Mouse (Mus musculus) heart, adult 11 months (tissue): ENCODE measurements at regions not wholly inside any gene's neighbourhood (a gene's known extent, or its start where the extent isn't known, plus 50 kb on each side); places are given as distances from the start of the nearest gene placed in this dataset.

Experiments used
- DNase-seq: peaks from one replicate; pipeline ENCODE4 v3.0.0; 2022

DNA sequence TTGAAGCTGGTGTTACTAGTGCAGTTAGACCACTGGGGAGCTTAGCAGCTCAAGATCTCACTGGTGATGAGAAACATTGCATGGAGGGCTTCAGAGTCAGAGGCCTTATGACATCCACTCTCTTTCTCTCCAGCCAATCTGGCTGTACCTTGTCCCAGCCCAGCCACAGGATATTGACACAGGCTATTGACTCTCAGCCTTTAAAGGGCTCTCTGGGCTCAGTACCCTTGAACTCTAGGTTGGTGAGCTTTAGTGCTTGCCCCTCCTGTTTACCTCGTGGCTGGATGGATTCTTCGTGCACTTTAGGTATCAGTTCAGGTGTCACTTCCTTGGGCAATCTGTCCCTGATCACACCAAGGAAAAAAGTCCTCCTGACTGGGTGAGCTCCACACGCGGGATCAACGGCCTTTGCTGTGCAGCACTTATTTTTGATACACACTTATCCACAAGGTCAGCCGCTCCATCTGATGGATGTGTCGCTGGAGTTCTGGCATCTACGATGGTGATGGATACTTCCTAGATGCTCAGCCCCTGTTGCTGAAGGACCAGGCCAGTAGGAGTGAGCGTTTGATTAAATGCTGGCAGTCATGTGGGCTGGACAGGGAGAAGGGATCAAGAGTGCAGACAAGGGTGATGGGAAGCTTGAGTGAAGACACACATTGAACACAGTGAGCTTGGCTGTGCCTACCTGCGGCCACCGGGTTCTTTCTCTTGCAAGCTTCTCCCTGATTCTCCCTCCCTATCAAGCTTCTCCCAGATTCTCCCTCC is 177.7 kb downstream of the Snx10 start:
- DNase-seq = peak; percentile 84

DNA sequence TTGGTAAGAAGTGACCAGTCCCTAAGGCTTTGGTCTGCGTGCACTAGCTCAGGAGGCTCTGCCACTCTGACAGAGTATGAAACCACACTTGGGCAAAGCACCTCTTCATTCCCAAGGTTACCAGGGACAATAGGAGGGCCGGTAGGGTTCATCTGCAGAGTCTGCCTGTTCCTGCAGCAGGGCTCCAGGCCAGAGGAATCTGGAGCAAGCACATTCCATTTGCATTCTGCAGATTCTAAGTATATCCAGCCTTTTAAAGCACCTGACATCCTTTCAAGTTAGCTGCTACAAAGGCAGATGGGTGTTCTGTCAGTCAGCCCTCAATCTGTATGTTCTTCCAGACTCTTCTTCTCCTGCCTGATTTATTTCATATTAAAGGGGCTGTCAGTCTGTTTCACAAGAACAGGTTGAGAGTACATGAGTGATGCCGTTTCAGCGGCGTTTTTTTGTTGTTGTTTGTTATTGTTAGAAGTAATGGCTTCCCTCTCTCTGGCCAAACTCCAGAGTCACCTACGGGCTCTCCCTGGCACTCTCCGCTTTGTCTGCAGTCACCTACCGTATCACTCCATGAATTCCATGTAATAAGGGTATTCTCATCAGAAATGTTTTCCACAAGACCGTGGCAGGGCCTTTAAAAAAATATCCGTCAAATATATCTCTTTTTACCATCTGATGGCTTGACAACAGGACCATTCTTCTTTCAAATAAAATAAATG is 178.9 kb downstream of the Snx10 start:
- peak; percentile 68 for DNase-seq

DNA sequence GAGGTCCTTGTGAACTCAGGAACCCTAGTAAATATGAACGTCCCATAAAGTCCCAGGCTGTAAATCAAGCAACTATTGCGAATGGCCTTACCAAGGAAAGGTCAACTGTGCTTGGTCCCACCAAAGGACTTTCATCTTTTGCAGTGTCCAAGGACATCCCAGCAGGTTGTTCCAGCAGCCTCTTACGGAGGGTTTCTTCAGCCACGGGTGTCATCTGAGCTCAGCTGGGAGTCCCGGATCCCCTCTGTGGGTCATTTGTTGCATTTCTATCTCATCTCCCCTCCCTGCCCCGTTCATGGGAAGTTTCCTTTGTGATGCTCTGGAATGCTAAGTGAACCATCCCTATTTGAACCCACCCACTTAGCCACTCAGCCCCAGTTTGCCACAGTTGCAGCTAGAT is 184.3 kb downstream of the Snx10 start:
- DNase-seq = peak; percentile 66

DNA sequence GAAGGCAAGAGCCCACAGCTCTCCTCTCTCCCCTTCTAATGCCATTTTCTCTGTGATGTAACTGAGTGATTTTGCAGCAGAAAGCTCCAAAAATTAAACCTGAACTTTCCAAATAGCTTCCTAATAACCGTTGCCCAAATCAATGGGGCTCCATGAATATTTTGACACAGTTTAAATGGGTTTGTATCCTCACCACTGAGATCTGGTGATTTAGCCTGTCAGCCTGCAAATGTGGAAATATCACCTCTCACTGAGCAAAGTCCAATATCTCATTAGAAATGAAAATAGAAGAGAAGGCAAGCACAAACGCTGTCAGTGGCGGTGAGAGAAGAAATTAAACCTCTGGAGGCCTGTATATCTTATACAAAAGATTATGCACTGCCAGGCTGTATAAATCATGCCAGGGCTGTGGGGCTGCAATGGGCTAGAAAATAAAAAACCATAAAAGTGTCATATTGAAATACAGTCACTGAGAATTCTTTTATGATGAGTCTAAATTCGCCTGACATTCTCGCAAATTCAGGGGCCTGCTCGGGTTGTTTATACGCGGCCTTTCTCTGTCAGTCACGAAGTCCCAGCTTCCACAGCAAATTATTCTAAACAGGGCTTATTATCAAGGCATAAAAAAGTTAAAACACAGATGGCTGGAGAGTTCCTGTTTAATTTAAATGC is 185.1 kb downstream of the Snx10 start:
- no peak for DNase-seq

DNA sequence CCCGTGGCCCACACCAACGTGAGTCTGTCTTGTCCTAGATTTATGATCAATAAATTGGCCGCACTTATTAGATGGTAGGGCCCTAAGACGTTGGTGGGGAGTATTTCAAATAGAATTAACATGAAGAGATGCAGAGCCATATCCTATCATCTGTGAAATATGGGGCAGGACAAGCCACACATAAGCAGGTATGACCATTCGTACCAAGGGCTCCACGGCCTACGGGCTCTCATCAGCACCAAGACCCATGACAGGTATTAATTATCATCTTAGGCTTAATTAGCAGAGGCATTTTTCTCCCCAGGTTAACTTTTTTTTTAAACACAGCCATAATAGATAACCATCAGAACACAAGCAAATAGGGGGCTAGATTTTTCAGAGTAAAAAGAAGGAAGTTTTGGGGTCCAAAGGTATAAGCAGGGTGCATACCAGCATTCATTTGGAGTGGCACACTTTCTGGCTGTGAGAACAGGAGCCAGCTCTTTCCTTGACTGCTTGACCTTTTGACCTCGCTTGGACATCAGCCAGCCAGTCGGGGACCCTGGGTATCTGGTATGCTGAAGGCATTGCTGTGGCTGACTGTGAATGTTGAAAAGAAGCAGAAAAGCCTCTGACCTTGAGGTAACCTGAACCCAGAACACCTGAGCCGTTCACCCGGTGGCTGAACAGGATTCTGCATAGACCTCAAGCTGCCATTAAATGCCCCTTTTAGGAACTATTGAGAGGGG is 185.8 kb downstream of the Snx10 start:
- no peak for DNase-seq

DNA sequence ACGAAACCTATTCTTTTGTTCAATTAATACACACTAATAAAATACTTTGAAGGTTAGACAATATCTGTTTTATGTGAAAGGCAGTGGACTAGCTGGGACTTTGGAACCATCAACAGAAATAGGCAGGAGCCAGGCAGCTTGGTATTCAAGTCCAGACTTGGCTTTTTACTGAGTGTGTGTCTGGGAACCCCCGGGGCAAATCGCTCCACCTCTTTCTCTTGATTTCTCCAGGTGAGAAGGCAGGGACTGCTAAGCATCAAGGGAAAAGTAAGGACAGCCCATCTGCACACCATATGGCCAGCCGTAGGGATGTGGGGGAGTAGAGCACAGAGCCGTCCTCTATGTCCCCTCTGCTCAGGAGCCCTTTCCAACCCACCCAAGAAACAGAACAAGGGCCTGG is 186.5 kb downstream of the Snx10 start:
- no peak for DNase-seq

DNA sequence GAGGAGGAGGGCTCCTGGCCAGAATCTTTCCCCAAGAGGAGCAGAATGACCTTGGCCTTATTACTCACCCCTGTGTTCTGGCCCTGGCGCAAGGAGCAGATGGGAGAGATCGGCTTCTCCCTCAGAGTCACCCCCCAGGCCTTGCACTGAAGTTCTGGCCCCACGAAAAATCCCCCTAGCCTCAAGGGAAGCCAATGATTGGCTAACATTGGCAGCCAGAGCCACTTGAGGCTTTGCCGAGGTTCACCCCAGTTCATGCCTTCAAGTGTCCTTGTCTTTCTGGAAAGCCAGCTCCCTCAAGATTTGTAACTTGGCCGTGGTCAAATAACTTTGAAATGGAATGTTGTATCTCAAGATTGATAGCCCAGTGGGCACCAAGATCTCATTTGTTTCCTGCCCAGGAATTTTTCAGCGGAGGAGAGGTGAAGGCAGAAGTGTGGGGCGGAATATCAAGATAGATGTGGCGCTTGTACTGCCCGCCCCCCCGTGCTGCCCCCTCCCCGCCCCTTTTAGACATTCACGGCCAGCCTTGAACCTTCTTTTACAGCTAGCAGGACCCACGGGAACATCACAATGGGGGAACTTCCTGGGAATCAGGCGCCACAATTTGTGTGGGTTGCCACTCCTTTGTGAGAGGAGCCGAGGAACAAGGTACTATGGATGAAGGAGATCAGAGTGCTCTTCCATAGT is 187.4 kb downstream of the Snx10 start:
- peak; percentile 94 for DNase-seq

DNA sequence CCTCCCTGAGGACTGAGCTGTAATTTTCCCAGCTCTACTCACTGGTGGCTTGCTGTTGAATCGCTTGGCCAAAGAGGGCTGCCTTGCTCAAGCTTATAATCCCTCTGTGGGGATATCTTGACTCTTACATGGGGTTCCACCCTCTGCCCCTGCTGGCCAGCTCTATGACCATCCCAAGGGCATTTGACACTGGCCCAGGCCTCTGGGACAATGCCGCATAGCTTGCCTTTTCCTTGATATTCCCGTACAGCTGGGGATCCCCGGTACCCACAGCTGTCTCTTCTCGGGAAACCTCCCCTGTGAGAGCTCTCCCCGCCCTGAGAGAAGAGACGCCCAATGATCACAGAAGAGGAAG is 187.9 kb downstream of the Snx10 start:
- peak; percentile 91 for DNase-seq

DNA sequence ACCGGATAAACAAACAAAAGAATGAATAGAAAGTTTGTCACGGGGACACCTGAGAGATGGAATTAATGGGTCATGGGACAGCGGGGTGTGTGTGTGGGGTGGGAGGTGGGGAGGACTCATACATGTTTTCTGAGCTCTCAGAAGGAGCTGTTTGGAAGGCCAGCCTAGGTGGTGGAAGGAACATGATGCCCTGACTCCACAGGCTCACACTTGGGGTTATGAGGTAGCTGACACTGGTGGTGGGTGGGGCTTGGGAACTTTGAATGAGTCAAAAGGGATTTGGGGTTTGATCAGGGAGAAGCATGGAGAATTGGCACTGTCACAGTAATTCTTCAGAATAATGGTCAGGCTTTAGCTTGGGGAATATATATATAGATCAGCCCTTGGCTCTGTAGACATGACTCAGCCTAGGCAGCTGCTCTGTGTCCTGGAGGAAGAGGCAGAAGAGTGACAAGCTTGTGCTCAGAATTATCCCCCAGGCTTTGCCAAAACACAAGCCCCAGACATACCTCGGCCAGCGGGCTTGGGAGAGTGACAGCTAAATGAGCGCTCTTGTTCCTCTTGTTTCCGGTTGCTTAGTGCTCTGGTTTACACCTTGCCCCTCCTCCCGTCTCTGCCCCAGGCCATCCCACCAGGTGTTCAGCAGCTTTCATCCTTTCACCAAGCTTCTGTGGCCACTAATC is 191.6 kb downstream of the Snx10 start:
- no peak for DNase-seq

DNA sequence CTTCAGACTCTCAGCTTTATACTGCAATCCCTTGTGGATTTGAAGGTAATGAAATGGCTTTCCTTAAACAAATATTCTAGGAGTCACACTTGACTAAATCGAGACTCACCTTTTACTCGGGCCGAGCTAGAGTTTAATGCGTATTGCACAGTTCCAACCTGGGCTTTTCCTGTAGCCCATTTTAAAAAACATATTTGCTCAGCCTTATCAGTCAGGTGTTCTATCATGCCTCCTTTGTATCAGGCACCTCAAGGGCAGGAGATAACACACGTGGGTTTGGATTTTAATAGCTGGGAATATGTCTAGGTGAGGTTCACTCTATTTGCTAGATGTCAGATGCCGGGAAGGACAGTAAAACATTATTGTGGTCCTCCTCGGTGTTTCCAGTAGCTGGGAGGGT is 193.7 kb downstream of the Snx10 start:
- DNase-seq = no peak

DNA sequence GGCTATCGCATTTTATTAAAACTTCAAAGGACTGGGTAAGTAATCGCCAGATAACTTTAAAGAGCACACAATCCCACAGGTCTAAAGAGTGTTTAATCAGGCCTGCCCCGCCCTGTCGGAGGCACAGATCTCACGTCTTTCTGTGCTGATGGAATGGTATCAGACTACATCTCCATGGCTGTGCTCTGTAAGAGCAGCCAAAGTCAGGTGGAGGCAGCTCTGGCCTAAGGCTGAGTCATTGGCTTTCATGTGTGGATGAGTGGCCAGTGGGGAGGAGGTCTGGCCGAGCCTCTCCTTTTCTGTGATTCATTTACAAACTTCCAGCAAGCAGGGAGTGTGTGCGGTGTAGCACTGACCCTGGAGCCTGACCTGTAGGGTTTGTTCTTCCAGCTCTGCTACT is 197.0 kb downstream of the Snx10 start:
- no peak for DNase-seq

DNA sequence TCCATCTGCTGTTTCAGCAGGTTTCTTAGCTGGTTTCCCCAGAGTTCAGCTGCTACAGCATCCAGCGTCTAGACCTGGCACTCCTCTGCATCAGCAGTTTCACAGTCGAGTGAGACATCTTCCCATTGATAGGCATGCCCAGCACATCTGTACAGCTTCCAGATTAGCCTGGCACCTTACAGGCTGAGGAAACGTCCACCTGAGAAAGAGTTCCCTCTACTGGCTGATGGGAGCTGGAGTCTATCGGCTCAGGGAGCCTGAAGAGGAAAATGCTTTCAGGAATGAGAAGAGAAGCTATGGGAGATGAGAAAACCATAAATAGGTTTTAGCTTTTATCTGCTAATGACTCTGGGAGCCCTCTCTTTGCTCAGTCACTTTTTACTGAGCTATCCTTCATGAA is 199.4 kb downstream of the Snx10 start:
- DNase-seq = no peak

DNA sequence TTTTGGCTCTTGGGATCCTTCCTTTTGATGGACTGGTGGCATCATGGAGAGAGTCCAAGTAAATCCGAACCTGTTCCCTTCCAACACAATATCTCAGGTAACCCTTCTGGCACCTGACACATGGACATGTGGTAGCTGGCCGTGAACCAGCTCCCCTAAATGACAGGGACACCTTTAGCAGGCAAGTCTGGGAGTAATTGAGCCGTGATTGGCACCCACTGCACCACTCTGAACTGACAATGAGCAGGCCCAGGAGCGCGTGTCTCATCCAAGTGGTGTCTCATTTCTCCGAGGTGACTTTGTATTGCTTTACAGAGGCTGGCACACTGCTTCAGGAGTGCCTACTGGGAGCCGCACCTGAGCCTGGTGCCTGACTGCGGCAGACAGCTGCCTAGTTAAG is 203.5 kb downstream of the Snx10 start:
- peak; percentile 61 for DNase-seq

DNA sequence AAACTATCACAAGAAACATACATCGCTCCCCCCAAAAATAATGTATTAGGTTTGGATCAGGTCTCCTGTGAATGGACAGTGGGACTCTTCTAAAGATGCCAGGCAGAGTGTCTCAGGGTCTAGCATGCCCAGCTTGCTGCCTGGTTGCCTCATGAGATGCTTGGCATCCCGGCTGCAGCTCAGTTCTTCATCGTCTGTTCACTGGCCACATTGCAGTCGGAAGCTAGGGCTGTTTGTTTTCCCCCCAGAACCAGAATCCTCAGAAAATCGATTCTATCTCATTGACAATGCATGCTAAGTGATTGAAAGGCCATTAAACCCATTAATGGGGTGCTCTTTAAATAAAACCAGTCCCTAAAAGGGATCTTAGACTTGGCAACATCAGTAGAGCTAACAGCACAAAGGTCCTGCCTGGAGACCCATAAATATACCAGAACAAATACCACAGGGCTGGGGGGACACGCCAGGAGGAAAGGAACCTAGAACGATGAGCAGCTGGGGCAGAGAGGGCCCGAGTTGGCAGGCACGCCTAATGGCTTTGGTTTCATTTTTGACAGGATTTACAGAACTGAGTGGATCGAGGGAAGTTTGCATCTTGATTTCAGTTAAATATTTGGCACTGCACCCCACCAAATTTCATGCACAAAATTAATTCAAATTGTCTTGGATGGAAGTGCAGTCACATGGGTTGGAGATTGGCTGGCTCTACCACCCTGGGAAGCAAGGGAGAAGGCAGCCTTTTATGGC is 205.3 kb downstream of the Snx10 start:
- peak; percentile 61 for DNase-seq

DNA sequence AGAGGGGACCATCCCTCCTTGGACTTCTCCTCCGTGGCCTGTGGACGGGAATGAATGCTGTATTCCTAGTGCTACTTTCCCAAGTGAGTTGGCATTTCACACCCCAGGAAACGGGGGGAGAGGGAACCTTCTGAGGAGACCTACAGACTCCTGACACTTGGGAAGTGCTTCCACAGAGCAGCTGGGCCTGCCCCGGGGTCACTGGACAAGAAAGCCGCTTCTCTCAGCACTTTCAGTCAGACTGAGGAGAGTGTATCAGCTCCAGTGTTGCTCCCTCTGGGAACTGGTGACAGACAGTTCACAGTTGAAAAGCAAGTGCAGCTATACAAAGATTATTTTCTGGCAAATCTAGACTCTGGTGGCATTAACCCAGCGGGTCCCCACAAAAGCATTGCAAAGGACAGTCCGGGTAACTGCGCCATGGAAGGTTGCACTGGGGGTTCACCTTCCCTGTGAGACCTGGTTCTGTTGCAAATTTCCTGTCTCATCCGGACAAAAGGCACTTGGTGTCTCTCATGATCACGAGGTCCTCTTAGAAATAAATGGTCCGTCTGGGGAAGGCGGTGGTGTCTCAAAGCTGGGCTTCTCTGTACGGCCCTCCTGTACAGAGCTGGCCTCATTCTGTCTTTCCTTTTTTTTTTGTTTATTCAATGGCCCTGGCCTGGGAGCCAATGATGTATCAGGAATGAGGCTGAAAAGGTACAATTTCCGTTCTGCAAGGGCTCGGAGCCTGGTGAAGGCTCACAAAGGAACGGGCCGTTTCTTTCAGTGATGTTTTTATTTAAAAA is 207.1 kb downstream of the Snx10 start:
- peak; percentile 60 for DNase-seq

DNA sequence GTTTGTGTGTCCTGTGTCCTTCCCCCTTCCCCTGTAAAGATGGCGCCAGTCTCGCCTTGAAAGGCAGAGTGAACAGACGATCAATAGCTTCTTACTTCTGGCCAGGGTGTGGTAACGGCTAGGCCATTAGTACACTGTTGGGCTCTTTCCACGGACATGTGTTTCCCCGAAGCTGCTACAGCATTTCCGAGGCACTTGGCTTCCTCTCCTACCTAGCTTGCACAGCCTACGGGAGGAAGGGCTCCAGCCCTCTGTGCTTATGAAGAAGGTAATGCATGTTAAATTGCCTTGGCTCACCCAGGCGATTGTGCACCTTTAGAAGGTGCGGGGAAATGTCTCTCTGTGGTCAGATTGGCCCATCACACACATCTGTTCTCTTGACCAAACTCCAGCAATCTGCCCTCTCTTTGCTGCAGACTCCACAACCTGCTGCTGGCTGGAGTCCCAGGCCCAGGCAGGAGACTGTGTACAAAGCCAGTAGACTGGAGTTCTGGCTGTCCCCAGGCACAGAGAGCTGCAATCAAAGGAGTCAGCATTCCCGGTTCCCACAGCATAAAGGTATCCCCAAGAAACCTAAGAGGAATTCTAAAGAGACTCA is 208.7 kb downstream of the Snx10 start:
- DNase-seq = no peak

DNA sequence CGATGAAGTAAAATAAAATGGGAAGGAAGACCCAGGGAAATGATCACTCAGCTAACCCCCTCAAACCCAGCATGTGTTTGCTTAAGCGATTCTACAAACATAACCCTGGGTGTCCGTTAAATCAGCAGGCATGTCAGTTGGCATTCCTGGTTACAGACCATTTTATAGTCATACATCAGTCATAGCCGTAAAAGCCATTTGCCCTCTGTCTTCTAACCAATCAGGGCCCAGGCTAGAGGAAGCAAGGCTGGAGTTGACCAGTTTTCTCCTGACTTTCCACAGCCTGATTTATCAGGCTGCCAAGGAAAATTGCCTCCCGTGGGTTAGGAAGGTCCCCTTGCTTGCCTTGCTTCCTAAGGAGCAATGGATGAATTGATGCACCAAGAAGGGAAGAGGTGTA is 212.3 kb downstream of the Snx10 start:
- DNase-seq = no peak

DNA sequence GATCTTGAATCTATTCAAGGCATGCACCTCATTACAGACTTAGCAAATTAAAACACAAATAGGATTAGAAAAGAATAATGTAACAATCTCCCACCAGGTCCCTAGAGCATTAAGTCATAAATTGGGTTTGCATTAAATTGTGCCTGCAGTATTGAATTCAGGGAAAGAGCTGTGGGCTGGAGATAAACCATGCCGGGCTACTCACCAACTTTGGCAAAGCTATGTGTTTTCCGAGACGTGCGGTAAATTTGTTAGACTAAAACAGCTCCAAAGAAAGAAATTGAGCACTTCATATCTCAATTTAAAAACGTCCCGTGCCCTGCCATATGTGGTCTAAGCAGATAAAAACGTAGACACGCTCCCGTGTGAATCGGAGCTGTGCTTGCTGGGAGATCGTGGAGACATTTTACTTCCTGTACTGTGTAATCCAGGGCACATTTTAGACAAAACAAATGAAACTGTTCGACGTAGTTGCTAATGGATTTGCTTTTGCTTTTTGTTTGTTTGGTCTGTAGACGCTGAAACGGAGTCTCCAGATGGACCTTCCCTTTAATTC is 219.5 kb downstream of the Snx10 start:
- peak; percentile 57 for DNase-seq

DNA sequence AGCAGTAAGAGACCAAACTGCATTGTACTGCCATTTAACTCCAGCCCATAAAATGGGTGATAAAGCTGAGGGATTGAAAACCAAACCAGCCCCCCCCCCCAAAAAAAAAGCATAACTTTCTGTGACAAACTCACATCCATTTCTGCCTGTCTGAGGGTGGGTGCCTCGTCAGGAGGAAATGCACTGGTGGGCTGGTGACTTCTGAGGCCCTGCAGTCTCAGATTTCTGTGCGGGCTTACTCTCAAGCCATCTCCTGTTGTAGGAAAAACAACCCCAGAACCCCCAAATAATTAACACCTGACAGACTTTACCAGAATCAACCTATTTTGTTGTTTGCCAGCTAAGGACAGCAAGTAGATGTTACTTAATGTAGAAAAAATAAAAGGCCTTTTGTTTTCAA is 220.9 kb downstream of the Snx10 start:
- peak; percentile 57 for DNase-seq

DNA sequence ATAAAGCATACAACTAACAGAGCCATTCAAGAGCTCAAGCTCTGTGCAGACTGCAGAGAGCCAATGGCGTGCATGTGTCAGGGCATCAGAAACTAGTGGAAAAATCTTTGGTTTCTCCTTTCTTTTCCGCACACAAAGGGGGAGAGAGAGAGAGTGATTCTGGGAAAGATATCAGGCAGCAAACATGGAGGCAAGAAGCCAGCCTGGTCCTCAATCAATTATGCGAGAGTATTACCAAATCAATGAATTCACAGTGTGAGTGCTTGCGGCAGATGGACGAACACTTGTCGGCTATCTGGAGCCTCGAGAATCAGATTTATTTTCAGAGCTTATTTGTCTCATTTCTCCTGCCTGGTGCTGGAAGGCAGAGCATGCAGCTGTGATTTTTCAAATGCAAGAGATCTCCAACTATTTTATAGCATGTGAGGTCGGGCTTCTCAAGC is 230.6 kb downstream of the Snx10 start:
- peak; percentile 62 for DNase-seq
